Mouse (Mus musculus) C2C12 (cell line): ENCODE measurements around the gene Gdpd3.

Experiments used
- CEBPB ChIP-seq: IDR thresholded peaks from one replicate; pipeline ENCODE4 v1.6.1; 2011; ENCODE audit warnings: low read depth, mild to moderate bottlenecking, control low read depth, moderate library complexity
- CTCF ChIP-seq: IDR thresholded peaks from one replicate; pipeline ENCODE4 v1.5.1; 2011; ENCODE audit not compliant: control insufficient read depth, insufficient read depth, insufficient read length
- USF1 ChIP-seq: IDR thresholded peaks from one replicate; pipeline ENCODE4 v1.6.1; 2011; ENCODE audit warnings: low read depth, mild to moderate bottlenecking, control low read depth, moderate library complexity

DNA sequence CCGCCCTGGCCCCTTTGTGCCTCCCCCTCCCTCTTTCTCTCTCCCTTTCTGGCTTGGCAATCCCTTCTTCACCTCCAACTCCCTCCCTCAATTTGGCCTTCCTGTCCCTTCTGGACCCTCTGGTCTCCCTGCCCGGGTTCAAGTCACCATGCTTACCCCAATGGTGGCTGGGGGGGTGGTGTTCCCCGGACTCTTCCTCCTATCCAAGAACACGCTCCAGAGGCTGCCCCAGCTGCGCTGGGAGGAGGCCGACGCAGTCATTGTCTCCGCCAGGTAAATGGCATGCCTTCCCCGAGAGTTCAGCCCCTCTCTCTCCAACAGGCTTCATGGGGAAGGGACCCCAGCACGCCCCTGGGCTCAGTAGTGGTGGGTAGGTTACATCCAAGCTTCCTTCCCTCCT, 57.8 kb downstream of the Gdpd3 start:
- TF ChIP-seq CTCF (no peak), CEBPB (no peak), USF1 (no peak)
